Mouse (Mus musculus): ENCODE measurements around the gene Ptpro.

DNA sequence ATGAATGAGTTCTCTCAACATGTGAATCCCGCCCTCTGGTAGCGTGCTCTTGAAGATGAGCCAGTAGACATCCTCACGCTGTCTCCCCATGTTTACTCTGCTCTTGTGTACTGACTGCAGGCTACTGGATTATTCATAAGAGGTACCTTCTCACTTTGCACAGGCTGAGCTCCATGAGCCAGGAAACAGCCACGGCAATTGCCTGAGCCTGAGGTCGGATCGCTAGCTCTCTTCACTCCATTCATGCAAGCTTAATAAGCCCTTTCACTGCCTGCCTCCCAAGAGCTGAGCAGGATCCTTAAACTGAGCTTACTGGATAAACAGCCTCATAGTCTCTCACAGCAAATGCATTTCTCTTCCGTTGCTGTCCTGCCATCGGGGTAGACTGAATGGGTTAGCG lies 220.0 kb downstream of the Ptpro start:
- TF ChIP-seq POLR2A (IDR thresholded peaks at IDR 0.05; ENCODE audit: extremely low read depth, insufficient read depth, low read length) (no peak), CTCF (IDR thresholded peaks at IDR 0.05; ENCODE audit: extremely low read depth, insufficient read depth, low read length) (no peak)

All from cortical plate, adult 2 months (tissue).